Mouse (Mus musculus): ENCODE data around the gene Gm14139. TPM values are rescaled to one million over a fixed set of nuclear protein-coding genes. Genes with fewer than 3 reads are reported as not detected.

The Gm14139 gene
- polyA plus RNA-seq (2014; fragmentation: Illumina TruSeq; extraction: RNeasy Lipid Tissue Mini Kit (QIAGEN cat#74804); ENCODE audit: low read depth, low replicate concordance), result not detected

GRCm38 (mm10) chr2:150181570-150181999 lies at the start of gene Gm14139:
Gene Gm14139, plus strand, starts transcription at chr2:150181755.

DNA sequence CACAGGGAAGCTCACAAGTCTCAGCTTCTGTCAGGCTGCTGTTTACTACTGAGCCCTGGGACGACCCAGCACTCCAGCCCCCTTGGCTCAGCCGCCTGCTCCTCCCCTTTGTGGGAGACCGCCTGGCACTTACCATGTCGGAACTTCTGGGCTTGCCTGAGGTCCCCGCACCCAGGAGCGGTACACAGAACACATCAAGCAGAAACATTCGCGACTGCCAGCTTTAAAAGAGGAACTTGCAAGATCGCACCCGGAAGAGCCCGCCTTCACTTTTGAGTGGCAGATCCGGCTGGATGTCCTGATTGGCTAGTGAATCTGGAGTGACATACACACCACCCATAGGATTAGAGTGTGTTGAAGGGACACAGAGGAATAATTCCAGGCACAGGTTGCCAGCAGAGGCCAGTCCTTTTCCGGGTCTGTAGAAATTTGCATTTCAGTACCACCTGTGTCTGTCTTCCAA lies 45.1 kb upstream of the Gm14139 start, which contains the start of gene Zfp120:
Zfp120 (minus strand) TSS at position 274 of the 463 bp plus-strand sequence.

GRCm38 (mm10) chr2:150179579-150179978 lies 2.0 kb upstream of the Gm14139 start, which contains the start of gene Gm10770:
Gene Gm10770, minus strand, starts transcription at chr2:150179679.

DNA sequence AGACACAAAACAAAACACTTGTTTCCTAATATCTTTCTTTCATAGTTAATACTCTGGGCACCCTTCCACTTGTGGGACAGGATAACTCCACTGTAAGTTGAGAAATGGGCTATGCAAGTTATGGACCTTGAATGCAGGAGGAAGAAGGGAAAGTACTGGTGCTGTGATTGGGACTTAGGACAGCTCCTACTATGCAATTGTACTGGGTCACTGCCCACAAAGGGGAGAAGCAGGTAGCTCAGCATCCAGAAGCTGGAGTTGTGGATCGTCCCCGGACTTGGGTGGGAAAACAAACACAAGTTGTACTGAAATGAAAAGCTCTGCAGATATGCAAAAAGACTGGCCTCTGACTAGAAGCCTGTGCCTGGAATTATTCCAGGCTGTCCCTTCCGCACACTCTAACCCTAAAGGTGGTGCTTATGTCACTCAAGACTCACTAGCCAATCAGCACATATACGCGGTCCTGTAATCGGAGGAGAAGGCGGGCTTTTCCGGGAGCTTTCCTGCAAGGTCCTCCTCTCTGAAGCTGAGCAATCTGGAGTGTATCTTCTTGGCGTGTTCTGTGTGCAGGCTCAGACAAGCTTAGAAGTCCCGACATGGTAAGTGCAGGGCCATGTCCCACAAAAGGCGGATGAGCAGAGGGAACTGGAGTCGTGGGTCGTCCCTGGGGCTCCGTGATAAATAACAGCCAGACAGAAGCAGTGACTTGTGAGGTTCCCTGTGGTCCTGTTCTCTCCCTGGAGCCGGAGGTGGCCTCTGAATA lies 36.2 kb downstream of the Gm14139 start, which contains the start of gene Zfp937:
Zfp937 (plus strand) TSS at position 474 of the 763 bp plus-strand sequence.

Other genes with a start within 250 kb of the Gm14139 start
- gene Zfp120, start 45.0 kb upstream of the Gm14139 start, polyA plus RNA-seq (2014; fragmentation: Illumina TruSeq; extraction: RNeasy Lipid Tissue Mini Kit (QIAGEN cat#74804); ENCODE audit: low read depth, low replicate concordance), result 17.1 TPM
- not detected for gene Gm10770, start 2.1 kb upstream of the Gm14139 start, polyA plus RNA-seq (2014; fragmentation: Illumina TruSeq; extraction: RNeasy Lipid Tissue Mini Kit (QIAGEN cat#74804); ENCODE audit: low read depth, low replicate concordance)
- 2.7 TPM for gene Zfp937, start 36.3 kb downstream of the Gm14139 start, polyA plus RNA-seq (2014; fragmentation: Illumina TruSeq; extraction: RNeasy Lipid Tissue Mini Kit (QIAGEN cat#74804); ENCODE audit: low read depth, low replicate concordance)
- gene Gm21994, start 73.8 kb downstream of the Gm14139 start, polyA plus RNA-seq (2014; fragmentation: Illumina TruSeq; extraction: RNeasy Lipid Tissue Mini Kit (QIAGEN cat#74804); ENCODE audit: low read depth, low replicate concordance), result 3.3 TPM
- not detected for gene Gm14124, start 75.8 kb downstream of the Gm14139 start, polyA plus RNA-seq (2014; fragmentation: Illumina TruSeq; extraction: RNeasy Lipid Tissue Mini Kit (QIAGEN cat#74804); ENCODE audit: low read depth, low replicate concordance)
- gene Gm10130, start 141.9 kb downstream of the Gm14139 start, polyA plus RNA-seq (2014; fragmentation: Illumina TruSeq; extraction: RNeasy Lipid Tissue Mini Kit (QIAGEN cat#74804); ENCODE audit: low read depth, low replicate concordance), result not detected
- 2.3 TPM for gene 3300002I08Rik, start 181.0 kb downstream of the Gm14139 start, polyA plus RNA-seq (2014; fragmentation: Illumina TruSeq; extraction: RNeasy Lipid Tissue Mini Kit (QIAGEN cat#74804); ENCODE audit: low read depth, low replicate concordance)